Mouse (Mus musculus) midbrain, embryonic 14.5 days (tissue): ENCODE results near the gene Asap3. TPM values are rescaled to one million over a fixed set of nuclear protein-coding genes. Genes with fewer than 3 reads are reported as not detected.
A peak's percentile ranks its signal among the peaks of the same experiment; 100 is the strongest.

Experiments used
- ATAC-seq: fragments of 200-750 bp; cut with Nextera tagmentation; 2 replicates; pipeline ENCODE4 v1.8.0; 2017; ENCODE audit warnings: moderate number of reproducible peaks, moderate library complexity; ENCODE audit not compliant: low FRiP score, low TSS enrichment
- DNase-seq: peaks from one replicate; pipeline ENCODE4 v3.0.0-alpha.2; 2015
- H3K27ac ChIP-seq: fragments of 300-500 bp; sonication (generic); replicated peaks from 2 replicates; pipeline ENCODE4 v1.5.1; 2014; ENCODE audit warnings: mild to moderate bottlenecking, low read depth, low read length, moderate library complexity
- H3K27me3 ChIP-seq: fragments of 300-500 bp; sonication (generic); 2 replicates; pipeline ENCODE4 v1.6.1; 2014; ENCODE audit warnings: low read length, control low read depth, mixed read lengths; ENCODE audit not compliant: control insufficient read depth, insufficient read depth
- H3K36me3 ChIP-seq: fragments of 300-500 bp; sonication (generic); 2 replicates; pipeline ENCODE4 v1.6.1; 2014; ENCODE audit warnings: low read length, control low read depth; ENCODE audit not compliant: control insufficient read depth, insufficient read depth
- H3K4me1 ChIP-seq: fragments of 300-500 bp; sonication (generic); 2 replicates; pipeline ENCODE4 v1.6.1; 2014; ENCODE audit warnings: mild to moderate bottlenecking, antibody characterized with exemption, low read length, control low read depth; ENCODE audit not compliant: control insufficient read depth, insufficient read depth
- H3K4me2 ChIP-seq: fragments of 300-500 bp; sonication (generic); 2 replicates; pipeline ENCODE4 v1.6.1; 2014; ENCODE audit warnings: mild to moderate bottlenecking, low read length, moderate library complexity
- H3K4me3 ChIP-seq: fragments of 300-500 bp; sonication (generic); replicated peaks from 2 replicates; pipeline ENCODE4 v1.5.1; 2014; ENCODE audit warnings: low read depth, low read length
- H3K9ac ChIP-seq: fragments of 300-500 bp; sonication (generic); replicated peaks from 2 replicates; pipeline ENCODE4 v1.6.1; 2014; ENCODE audit warnings: mild to moderate bottlenecking, low read length, moderate library complexity
- H3K9me3 ChIP-seq: fragments of 300-500 bp; sonication (generic); 2 replicates; pipeline ENCODE4 v1.6.1; 2016; ENCODE audit warnings: low read length, control low read depth, mixed read lengths; ENCODE audit not compliant: control insufficient read depth
- WGBS: fragments of 180-500 bp; shearing (Covaris S2); extraction: QIAGEN DNeasy Blood & Tissue Kit; methylation state at CpG from one replicate; pipeline ENCODE4 v1.1.7; 2014; 5-methylcytosine and 5-hydroxymethylcytosine counted together
- polyA plus RNA-seq: library from polyadenylated mRNA; unstranded; fragments of >200 nt; fragmentation: Nextera tagmentation; extraction: Ambion mirVana; gene quantifications from 2 replicates; pipeline ENCODE4 v1.2.1, GENCODE M21; 2014

The Asap3 gene
- 1.8 and 3.4 TPM in 2 replicates for polyA plus RNA-seq

DNA sequence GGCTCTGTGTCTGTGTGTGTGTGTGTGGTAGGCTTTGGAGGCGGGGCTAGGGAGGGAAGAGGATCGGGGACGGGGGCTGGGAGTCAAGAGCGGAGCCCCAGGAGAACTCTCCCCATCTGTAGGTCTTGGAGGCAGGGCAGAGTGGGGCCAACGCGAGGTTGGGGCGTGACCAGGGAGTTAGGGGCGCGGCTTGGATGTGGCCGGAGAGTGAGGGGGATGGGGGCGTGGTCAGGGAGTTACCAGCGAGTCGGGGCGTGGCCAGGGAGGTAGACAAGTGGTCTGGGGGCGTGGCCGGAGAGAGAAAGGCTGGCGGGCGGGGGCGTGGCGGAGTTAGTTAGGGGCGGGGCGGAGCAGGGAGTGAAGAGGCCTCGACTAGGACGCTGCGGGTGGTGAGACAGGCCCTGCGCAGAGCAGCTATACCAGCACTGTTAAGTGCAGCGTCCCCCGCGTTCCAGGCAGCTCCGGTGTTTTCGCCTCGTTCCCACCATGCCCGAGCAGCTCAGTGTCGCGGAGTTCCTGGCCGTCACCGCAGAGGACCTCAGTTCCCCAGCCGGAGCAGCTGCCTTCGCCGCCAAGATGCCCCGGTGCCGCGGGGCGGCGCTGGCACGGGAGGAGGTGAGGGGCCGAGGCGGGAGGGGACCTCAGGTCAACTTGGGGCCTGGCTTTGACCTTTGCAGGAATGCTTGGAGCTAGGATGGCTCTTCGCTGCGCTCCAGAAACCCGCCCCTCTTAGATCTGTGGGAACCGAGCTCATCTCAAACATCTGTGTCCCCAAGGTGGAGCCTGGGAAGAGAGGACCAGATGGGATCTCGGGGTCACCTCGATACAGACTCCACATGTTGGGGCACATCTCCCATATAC lies at the start of gene Asap3:
Asap3 (plus strand) TSS at position 333 of the 861 bp plus-strand sequence.
- no peaks in the 10 kb centered on the region for H3K36me3 ChIP-seq
- under 1% methylated on average over 49 of the region's 54 CpGs for WGBS
- H3K9ac ChIP-seq = peak within 1 kb of the TSS; percentile 72
- peak within 1 kb of the TSS; percentile 99 for H3K4me2 ChIP-seq
- H3K4me1 ChIP-seq = peaks cover 9% of the 10 kb centered on the region
- no peak within 1 kb of the TSS for H3K27ac ChIP-seq
- peak within 1 kb of the TSS; percentile 57 for H3K4me3 ChIP-seq
- ATAC-seq (peak; percentile 91), DNase-seq (peak; percentile 94)
- no peaks in the 10 kb centered on the region for H3K9me3 ChIP-seq
- H3K27me3 ChIP-seq = no peaks in the 10 kb centered on the region

DNA sequence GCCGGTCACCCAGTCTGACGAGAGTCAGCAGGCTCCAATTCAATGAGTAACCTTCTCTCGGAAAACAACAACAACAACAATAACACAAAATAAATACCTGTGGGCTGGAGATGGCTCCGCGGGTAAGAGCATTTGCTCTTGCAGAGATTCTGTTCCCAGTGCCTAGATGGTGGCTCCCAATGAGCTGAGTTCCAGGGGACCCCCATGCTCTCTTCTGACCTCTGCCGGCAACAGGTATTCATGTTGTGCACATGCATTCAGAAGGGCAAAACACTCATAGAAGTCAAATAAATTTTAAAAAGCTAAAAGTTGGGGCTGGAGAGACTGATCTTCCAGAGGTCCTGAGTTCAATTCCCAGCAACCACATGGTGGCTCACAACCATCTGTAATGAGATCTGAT lies 47.7 kb upstream of the Asap3 start:
- Histone ChIP-seq H3K4me1 (peaks cover 8% of the 10 kb centered on the region; the same call in 1 of the 2 replicates), H3K27me3 (no peaks in the 10 kb centered on the region), H3K9me3 (no peaks in the 10 kb centered on the region), H3K27ac (no peak overlapping the region), H3K4me2 (no peak overlapping the region), H3K36me3 (no peaks in the 10 kb centered on the region), H3K4me3 (no peak overlapping the region), H3K9ac (no peak overlapping the region)
- no peak for ATAC-seq
- DNase-seq = no peak
- WGBS = 81% methylated on average over 6 of the region's 6 CpGs

DNA sequence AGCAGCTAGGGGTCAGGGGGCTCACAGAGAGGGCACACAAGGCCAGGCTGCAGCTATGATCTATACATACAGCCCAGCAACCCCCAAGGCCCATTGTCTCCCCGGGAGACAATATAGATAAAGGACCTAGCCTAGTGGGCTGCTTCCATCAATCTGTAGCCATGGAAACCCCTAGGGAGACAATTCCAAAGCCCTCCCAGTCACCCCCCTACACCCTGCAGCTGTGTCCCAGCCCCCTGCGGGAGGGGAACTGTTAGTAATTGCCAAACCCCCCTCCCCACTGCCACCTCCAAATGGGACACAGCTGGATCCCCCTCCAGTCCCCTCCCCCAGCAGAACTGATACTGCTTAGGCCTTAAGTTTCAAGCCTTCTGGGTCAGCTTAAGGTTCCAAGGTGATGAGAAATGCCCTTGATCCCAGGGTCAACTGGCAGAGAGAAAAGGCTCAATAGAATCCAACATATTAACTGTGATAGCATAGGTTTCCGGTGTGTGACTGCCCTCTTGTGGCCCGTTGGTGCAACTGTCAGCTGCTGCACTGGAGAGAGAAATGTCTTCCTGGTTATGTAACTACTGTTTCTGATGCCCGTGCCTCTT lies 46.3 kb upstream of the Asap3 start:
- H3K9me3 ChIP-seq = no peaks in the 10 kb centered on the region
- peak; percentile 66 for ATAC-seq
- H3K4me3 ChIP-seq = no peak overlapping the region
- DNase-seq = peak; percentile 92
- H3K36me3 ChIP-seq = no peaks in the 10 kb centered on the region
- H3K4me1 ChIP-seq = peaks cover 8% of the 10 kb centered on the region; the same call in 1 of the 2 replicates
- H3K4me2 ChIP-seq = no peak overlapping the region
- no peaks in the 10 kb centered on the region for H3K27me3 ChIP-seq
- H3K9ac ChIP-seq = no peak overlapping the region
- 3% methylated on average over 5 of the region's 5 CpGs for WGBS
- H3K27ac ChIP-seq = peak overlapping the region; percentile 61; the same call in 1 of the 2 replicates

DNA sequence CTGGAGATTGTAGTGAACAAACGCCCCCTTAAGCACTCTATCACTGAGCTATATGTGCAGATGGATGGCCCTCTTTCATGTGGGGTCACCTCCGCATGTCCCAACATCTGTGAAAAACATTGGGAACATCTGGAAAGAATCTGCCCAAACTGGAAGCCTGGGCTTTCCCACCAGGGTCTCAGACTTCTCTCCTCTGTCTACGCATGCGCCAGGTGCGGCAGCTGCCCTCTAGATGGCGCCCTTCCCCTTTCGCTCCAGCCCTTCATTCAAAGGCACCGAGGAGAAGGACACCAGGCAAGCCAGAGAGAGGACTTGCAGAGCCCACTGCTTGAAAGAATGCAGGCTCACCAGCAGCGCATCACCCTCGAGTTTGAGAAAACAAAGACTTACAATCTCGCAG lies 42.7 kb upstream of the Asap3 start:
- Histone ChIP-seq H3K4me1 (peaks cover 8% of the 10 kb centered on the region; the same call in 1 of the 2 replicates), H3K27ac (no peak overlapping the region), H3K4me3 (no peak overlapping the region), H3K9me3 (no peaks in the 10 kb centered on the region), H3K4me2 (0 out of 2 replicates have a peak overlapping the region, but pooled peaks have one; percentile 4), H3K9ac (no peak overlapping the region), H3K36me3 (no peaks in the 10 kb centered on the region), H3K27me3 (no peaks in the 10 kb centered on the region)
- ATAC-seq = no peak
- WGBS = 3% methylated on average over 11 of the region's 11 CpGs
- DNase-seq = peak; percentile 91

DNA sequence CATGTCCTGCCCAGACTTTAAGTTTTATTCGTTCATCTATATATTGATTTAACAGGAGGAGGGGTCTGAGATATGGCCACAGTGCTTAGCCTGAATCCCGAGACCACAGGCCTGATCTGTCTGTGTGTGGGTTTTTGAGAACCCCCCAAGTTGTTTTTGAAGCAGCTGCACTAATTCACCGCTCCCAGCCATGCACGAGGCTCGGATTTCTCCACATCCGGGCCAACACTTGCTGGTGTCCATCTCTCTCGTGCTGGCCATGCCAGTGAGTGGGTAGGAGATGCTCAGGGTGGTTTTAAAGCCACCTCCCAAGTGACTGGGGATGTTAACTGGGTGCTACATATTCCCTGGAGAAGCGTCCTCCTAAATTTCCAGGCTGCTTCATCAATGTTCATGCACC lies 41.2 kb upstream of the Asap3 start:
- Histone ChIP-seq H3K9ac (no peak overlapping the region), H3K4me2 (no peak overlapping the region), H3K36me3 (no peaks in the 10 kb centered on the region), H3K4me1 (peaks cover under 1% of the 10 kb centered on the region; the same call in 1 of the 2 replicates), H3K4me3 (no peak overlapping the region), H3K27me3 (no peaks in the 10 kb centered on the region), H3K27ac (no peak overlapping the region), H3K9me3 (no peaks in the 10 kb centered on the region)
- WGBS = 86% methylated on average over 8 of the region's 8 CpGs
- no peak for ATAC-seq
- DNase-seq = no peak

DNA sequence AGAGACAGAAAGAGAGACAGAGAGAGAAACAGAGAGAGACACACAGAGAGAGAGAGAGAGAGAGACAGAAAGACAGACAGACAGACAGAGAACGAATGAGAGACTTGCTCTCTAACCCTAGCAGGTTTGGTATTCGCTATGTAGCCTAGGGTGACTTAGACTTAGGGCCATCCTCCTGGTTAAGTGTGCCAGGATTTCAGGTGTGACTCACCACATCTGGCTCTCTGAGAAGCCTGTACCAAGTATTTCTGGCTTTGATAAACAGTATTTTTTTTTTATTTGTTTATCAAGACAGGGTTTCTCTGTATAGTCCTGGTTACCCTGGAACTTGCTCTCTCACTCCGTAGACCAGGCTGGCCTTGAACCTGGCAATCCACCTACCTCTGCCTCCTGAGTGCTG lies 38.5 kb upstream of the Asap3 start:
- no peak overlapping the region for H3K4me3 ChIP-seq
- H3K27ac ChIP-seq = no peak overlapping the region
- H3K9ac ChIP-seq = no peak overlapping the region
- WGBS = 86% methylated on average over 3 of the region's 3 CpGs
- H3K4me2 ChIP-seq = no peak overlapping the region
- DNase-seq = no peak
- no peaks in the 10 kb centered on the region for H3K27me3 ChIP-seq
- no peaks in the 10 kb centered on the region for H3K36me3 ChIP-seq
- H3K4me1 ChIP-seq = peaks cover 7% of the 10 kb centered on the region; the same call in 1 of the 2 replicates
- ATAC-seq = no peak
- no peaks in the 10 kb centered on the region for H3K9me3 ChIP-seq

DNA sequence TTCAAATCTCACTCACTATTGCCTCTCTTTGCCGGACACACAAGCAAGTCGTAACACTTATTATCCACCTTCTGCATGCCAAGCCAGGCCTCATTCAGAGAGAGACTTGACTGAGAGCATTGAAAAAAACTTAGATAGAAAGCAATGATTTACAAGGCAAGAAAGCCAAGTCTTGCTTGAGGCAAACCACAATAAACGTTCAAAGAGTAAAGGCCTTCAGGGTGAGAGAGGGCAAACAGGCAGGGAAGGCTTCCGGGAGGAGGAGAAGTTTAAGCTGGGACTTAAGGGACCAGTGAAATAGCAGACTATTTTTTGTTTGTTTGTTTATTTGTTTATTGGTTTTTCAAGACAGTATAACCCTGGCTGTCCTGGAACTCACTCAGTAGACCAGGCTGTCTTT lies 35.8 kb upstream of the Asap3 start:
- Histone ChIP-seq H3K9ac (no peak overlapping the region), H3K9me3 (no peaks in the 10 kb centered on the region), H3K4me3 (no peak overlapping the region), H3K4me1 (peaks cover 14% of the 10 kb centered on the region; the same call in 1 of the 2 replicates), H3K4me2 (no peak overlapping the region), H3K36me3 (no peaks in the 10 kb centered on the region), H3K27me3 (no peaks in the 10 kb centered on the region), H3K27ac (no peak overlapping the region)
- DNase-seq = no peak
- 89% methylated on average over 4 of the region's 4 CpGs for WGBS
- no peak for ATAC-seq

DNA sequence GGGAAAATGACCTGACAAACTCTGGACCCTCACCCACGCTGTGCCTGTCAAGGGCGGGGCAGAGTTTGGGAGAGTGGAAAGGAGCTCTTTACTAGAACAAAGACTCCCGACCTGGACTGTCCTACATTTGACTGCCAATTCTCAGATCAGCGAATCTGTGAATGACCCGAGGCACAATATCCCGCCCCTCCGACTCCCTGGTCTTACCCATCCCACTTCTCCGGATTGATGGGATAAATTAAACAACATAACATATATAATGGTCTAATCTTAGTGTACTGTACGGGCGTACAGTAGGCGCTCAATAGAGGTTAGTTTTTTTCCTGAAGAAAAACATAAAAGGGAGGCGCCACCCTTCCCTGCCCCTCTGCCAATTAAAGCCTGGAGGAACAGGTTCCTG lies 34.7 kb upstream of the Asap3 start:
- Histone ChIP-seq H3K4me3 (peak overlapping the region; percentile 57), H3K4me2 (peak overlapping the region; percentile 100), H3K4me1 (peaks cover 14% of the 10 kb centered on the region; the same call in 1 of the 2 replicates), H3K36me3 (no peaks in the 10 kb centered on the region), H3K9me3 (no peaks in the 10 kb centered on the region), H3K27me3 (no peaks in the 10 kb centered on the region), H3K9ac (peak overlapping the region; percentile 41; the same call in 1 of the 2 replicates), H3K27ac (no peak overlapping the region)
- ATAC-seq (peak; percentile 17; the same call in 1 of the 2 replicates), DNase-seq (no peak)
- WGBS = 17% methylated on average over 12 of the region's 12 CpGs
